Mouse (Mus musculus) mouse trophoblast stem cell (cell line): Measurements from ENCODE around the gene Skiv2l.

ENCODE experiments used
- in situ Hi-C, 2 experiments: fragments of 300-500 bp; cut with MseI, MboI; formaldehyde crosslinking; loops; 2 replicates in 1 of 2; 3 replicates in 1 of 2; pipeline ENCODE4 v1.15.1; 2025

Gene Skiv2l

GRCm38 (mm10) chr17:34849722-34850516 is at the start of gene Skiv2l, which contains the start of gene Nelfe:
Gene Skiv2l (minus strand): TSS chr17:34850210.
Gene Nelfe (plus strand): TSS chr17:34850391.
- in situ Hi-C loops: no loop called here

- in situ Hi-C loops: no loop called here
These were observed 49.3 kb upstream of the Skiv2l start for GRCm38 (mm10) chr17:34899053-34899889.

GRCm38 (mm10) chr17:34898706-34899052 is 48.7 kb upstream of the Skiv2l start:
- in situ Hi-C loops: no loop called here

- in situ Hi-C loops: no loop called here
These were observed 48.2 kb upstream of the Skiv2l start, which contains the start of the genes C2 and Ehmt2 for GRCm38 (mm10) chr17:34898160-34898586. Gene C2 (minus strand): TSS chr17:34898265. Gene Ehmt2 (plus strand): TSS chr17:34898469.

GRCm38 (mm10) chr17:34897373-34898159 is 47.6 kb upstream of the Skiv2l start:
- in situ Hi-C loops: no loop called here

GRCm38 (mm10) chr17:34896366-34896765 is 46.4 kb upstream of the Skiv2l start:
- in situ Hi-C loops: no loop called here

- in situ Hi-C loops: no loop called here
These were observed 45.7 kb upstream of the Skiv2l start for GRCm38 (mm10) chr17:34895724-34896123.

- in situ Hi-C loops: no loop called here
These were observed 45.0 kb upstream of the Skiv2l start for GRCm38 (mm10) chr17:34894801-34895530.

- in situ Hi-C loops: no loop called here
These were observed 44.1 kb upstream of the Skiv2l start for GRCm38 (mm10) chr17:34894074-34894597.

GRCm38 (mm10) chr17:34893072-34893824 is 43.2 kb upstream of the Skiv2l start:
- in situ Hi-C loops: no loop called here

- in situ Hi-C loops: no loop called here
These were observed 41.4 kb upstream of the Skiv2l start for GRCm38 (mm10) chr17:34891377-34891776.

GRCm38 (mm10) chr17:34890074-34890743 is 40.2 kb upstream of the Skiv2l start:
- in situ Hi-C loops: no loop called here

GRCm38 (mm10) chr17:34887942-34888341 is 37.9 kb upstream of the Skiv2l start:
- in situ Hi-C loops: no loop called here

GRCm38 (mm10) chr17:34885615-34886014 is 35.6 kb upstream of the Skiv2l start:
- in situ Hi-C loops: no loop called here

GRCm38 (mm10) chr17:34884704-34885103 is 34.7 kb upstream of the Skiv2l start:
- in situ Hi-C loops: no loop called here

GRCm38 (mm10) chr17:34883332-34883731 is 33.3 kb upstream of the Skiv2l start:
- in situ Hi-C loops: no loop called here

- in situ Hi-C loops: no loop called here
These were observed 31.8 kb upstream of the Skiv2l start, which contains the start of gene Gm20547 for GRCm38 (mm10) chr17:34881683-34882310. Gene Gm20547 (minus strand): TSS chr17:34882042.

GRCm38 (mm10) chr17:34881166-34881565 is 31.2 kb upstream of the Skiv2l start:
- in situ Hi-C loops: no loop called here

- in situ Hi-C loops: no loop called here
These were observed 29.4 kb upstream of the Skiv2l start, which contains the start of gene Zbtb12 for GRCm38 (mm10) chr17:34879336-34879879. Gene Zbtb12 (plus strand): TSS chr17:34879483.
